Mouse (Mus musculus): ENCODE results near the gene Plcxd2. TPM values are rescaled to one million over a fixed set of nuclear protein-coding genes. Genes with fewer than 3 reads are reported as not detected.
A peak's percentile ranks its signal among the peaks of the same experiment; 100 is the strongest.

Gene Plcxd2
- 0.93 and 1.0 TPM in 2 replicates for polyA plus RNA-seq (2015; fragmentation: Nextera tagmentation; extraction: Ambion mirVana)

DNA sequence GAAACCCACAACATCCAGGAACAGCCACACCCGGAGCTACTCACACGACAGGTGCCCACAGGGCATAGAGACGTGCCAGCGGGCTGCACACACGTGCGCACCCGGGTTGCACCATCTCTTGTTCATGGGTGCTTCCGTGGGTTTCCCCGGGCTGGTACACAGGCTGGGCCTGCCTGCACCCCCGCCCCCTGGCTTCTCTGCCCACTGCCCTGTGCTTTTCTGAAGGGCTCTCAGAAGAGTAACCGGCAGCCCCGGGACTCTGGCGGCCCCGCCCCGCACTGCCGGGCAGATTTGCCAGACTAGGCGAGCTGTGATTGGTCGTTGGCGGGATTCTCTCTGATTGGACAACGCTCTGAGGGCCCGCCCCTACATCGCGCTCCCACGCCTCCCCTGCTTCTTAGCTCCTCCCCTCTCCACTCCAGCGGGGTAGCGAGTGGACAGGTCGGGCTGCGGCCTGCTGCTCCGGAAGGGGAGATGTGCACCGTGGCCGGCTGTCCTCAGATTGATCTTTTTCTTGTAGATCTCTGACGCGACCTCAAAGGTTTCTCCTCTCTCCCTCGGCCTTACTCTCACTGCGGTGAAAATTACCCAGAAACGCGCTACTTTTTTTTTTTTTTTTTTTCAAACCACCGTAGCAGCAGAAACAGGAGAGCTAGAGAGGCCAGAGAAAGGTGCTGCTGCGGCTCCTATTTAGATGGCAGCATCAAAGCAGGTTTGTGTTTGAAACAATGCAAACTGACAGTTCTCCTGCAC, at the start of gene Plcxd2:
Gene Plcxd2 (minus strand): TSS at position 66 of the 753 bp plus-strand sequence.
- WGBS: under 1% methylated on average over 38 of the region's 39 CpGs
- Histone ChIP-seq H3K4me2 (ENCODE audit: low read length) (peak within 1 kb of the TSS; percentile 80), H3K4me3 (replicated peaks; ENCODE audit: low read depth, low read length) (peak within 1 kb of the TSS; percentile 43)

DNA sequence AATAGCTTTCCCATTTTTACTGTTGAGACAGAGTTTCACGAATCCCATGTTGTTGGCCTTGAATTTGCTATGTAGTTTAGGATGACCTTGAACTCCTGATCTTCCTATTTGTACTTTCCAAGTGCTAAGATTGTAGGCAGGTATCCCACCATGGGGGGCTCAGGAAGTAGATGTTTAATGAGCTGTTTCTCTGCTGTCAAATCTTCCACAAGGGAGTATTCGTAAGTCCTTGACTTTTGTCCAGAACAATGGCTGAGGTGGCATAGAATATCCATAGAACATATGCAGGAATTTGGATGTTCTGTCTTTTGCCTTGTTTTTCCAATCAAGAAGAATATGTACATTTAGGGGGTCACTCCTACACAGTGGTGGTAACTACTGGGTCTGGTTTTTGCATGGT, 36.9 kb upstream of the Plcxd2 start:
- 77% methylated on average over 2 of the region's 2 CpGs for WGBS
- no peak for DNase-seq (ENCODE audit: low spot score)
- TF ChIP-seq CTCF (IDR thresholded peaks at IDR 0.05; ENCODE audit: low read depth): no peak
- H3K36me3 ChIP-seq (ENCODE audit: insufficient read depth, low read length): no peaks in the 10 kb centered on the region
- H3K27ac ChIP-seq: no peak overlapping the region
- no peaks in the 10 kb centered on the region for H3K4me1 ChIP-seq (replicated peaks; ENCODE audit: insufficient read depth, low read length)
- no peak overlapping the region for H3K4me3 ChIP-seq (replicated peaks; ENCODE audit: low read depth, low read length)
- no peak overlapping the region for H3K4me2 ChIP-seq (ENCODE audit: low read length)
- no peaks in the 10 kb centered on the region for H3K9me3 ChIP-seq (replicated peaks; ENCODE audit: low read length)
- no peak overlapping the region for H3K9ac ChIP-seq (ENCODE audit: low read depth, low read length)
- no peaks in the 10 kb centered on the region for H3K27me3 ChIP-seq (ENCODE audit: insufficient read depth, low read length)
- no peak for ATAC-seq (replicated peaks; ENCODE audit: low FRiP score, low read depth)

More for the DNA sequence above, at the start of gene Plcxd2:
- no peaks in the 10 kb centered on the region for H3K9me3 ChIP-seq (replicated peaks; ENCODE audit: low read length)
- no peaks in the 10 kb centered on the region for H3K27me3 ChIP-seq (ENCODE audit: insufficient read depth, low read length)
- peak; percentile 98 for DNase-seq (ENCODE audit: low spot score)
- no peaks in the 10 kb centered on the region for H3K36me3 ChIP-seq (ENCODE audit: insufficient read depth, low read length)
- peak; percentile 99 for ATAC-seq (replicated peaks; ENCODE audit: low FRiP score, low read depth)
- peak; percentile 38; the same call in 1 of the 2 replicates for TF ChIP-seq CTCF (IDR thresholded peaks at IDR 0.05; ENCODE audit: low read depth)
- peak within 1 kb of the TSS; percentile 56 for H3K9ac ChIP-seq (ENCODE audit: low read depth, low read length)
- 0 out of 2 replicates have a peak, but pooled peaks cover 3% of the 10 kb centered on the region for H3K4me1 ChIP-seq (replicated peaks; ENCODE audit: insufficient read depth, low read length)
- H3K27ac ChIP-seq: peak within 1 kb of the TSS; percentile 55

DNA sequence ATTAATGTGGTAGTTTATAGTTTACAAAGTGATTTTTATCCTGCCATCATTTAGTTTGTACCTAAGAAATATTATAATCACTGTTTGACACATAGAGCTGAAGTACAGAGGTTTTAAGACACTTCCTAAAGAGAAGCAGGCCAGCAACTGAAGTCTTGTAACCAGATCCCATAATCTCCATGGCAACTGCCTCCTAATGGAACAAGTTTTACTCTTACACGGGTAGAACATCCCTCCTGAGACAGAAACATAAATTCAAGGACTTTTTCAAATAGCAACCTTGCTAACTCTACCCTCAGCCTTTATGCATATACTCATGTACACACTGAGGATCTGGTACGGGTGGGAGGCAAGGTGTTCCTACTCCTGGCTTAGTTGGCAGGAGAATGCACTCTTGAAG, 26.2 kb upstream of the Plcxd2 start:
- DNase-seq (ENCODE audit: low spot score) (no peak), ATAC-seq (replicated peaks; ENCODE audit: low FRiP score, low read depth) (no peak)
- no peaks in the 10 kb centered on the region for H3K27me3 ChIP-seq (ENCODE audit: insufficient read depth, low read length)
- no peaks in the 10 kb centered on the region for H3K4me1 ChIP-seq (replicated peaks; ENCODE audit: insufficient read depth, low read length)
- no peak overlapping the region for H3K9ac ChIP-seq (ENCODE audit: low read depth, low read length)
- H3K36me3 ChIP-seq (ENCODE audit: insufficient read depth, low read length): no peaks in the 10 kb centered on the region
- H3K27ac ChIP-seq: no peak overlapping the region
- H3K9me3 ChIP-seq (replicated peaks; ENCODE audit: low read length): no peaks in the 10 kb centered on the region
- 38% methylated on average over 2 of the region's 2 CpGs for WGBS
- H3K4me3 ChIP-seq (replicated peaks; ENCODE audit: low read depth, low read length): no peak overlapping the region
- no peak for TF ChIP-seq CTCF (IDR thresholded peaks at IDR 0.05; ENCODE audit: low read depth)
- no peak overlapping the region for H3K4me2 ChIP-seq (ENCODE audit: low read length)

DNA sequence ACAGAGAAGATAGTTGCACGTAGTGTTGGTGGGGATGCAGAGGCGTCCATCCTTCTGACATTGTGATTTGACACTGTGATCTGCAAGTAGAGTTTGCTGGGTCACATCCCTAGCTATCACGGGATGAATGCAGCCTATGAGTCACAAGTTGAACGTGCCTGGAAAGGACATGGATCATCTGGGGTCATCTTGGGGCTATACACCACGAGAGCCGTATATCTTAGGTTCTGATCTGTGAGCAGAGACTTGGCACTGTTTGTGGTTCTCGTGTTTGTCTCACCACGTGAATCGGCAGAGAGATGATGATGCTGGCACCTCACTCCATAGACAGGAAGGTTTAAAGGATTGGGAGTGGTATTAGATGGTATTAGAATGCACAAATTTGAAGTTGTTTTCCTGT, 23.9 kb upstream of the Plcxd2 start:
- Histone ChIP-seq H3K4me2 (ENCODE audit: low read length) (no peak overlapping the region), H3K27me3 (ENCODE audit: insufficient read depth, low read length) (no peaks in the 10 kb centered on the region), H3K9me3 (replicated peaks; ENCODE audit: low read length) (no peaks in the 10 kb centered on the region), H3K4me1 (replicated peaks; ENCODE audit: insufficient read depth, low read length) (no peaks in the 10 kb centered on the region), H3K27ac (no peak overlapping the region), H3K4me3 (replicated peaks; ENCODE audit: low read depth, low read length) (no peak overlapping the region), H3K36me3 (ENCODE audit: insufficient read depth, low read length) (no peaks in the 10 kb centered on the region), H3K9ac (ENCODE audit: low read depth, low read length) (no peak overlapping the region)
- no peak for TF ChIP-seq CTCF (IDR thresholded peaks at IDR 0.05; ENCODE audit: low read depth)
- no peak for ATAC-seq (replicated peaks; ENCODE audit: low FRiP score, low read depth)
- 68% methylated on average over 9 of the region's 9 CpGs for WGBS
- DNase-seq (ENCODE audit: low spot score): no peak

DNA sequence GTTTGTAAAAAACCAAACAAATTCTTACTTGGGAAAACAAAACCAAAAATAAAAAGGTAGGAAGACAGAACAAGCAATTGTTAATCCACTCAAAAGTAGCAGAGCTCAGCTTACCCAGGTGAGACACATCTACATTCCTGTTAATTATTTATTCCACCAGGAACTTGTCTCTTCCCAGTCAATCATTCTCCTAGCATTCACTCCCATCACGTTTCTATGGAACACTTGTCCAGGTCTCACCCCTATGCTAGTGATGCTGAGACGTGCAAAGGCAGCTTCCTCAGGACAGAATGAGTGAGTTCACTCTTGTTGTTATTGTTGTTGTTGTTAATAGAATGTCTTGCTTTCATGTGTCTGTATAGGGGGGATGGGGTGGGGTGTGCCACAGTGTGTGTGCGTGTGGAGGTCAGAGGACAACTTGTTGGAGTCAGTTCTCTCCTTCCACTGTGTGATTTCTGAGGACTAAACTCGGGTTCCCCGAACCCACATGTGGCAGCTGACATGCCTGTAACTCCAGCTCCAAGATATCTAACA, 13.0 kb upstream of the Plcxd2 start:
- Histone ChIP-seq H3K4me1 (replicated peaks; ENCODE audit: insufficient read depth, low read length) (no peaks in the 10 kb centered on the region), H3K27me3 (ENCODE audit: insufficient read depth, low read length) (no peaks in the 10 kb centered on the region), H3K4me3 (replicated peaks; ENCODE audit: low read depth, low read length) (no peak overlapping the region), H3K9me3 (replicated peaks; ENCODE audit: low read length) (no peaks in the 10 kb centered on the region), H3K9ac (ENCODE audit: low read depth, low read length) (no peak overlapping the region), H3K4me2 (ENCODE audit: low read length) (no peak overlapping the region), H3K36me3 (ENCODE audit: insufficient read depth, low read length) (no peaks in the 10 kb centered on the region), H3K27ac (peak overlapping the region; percentile 27; the same call in 1 of the 2 replicates)
- 50% methylated on average over 5 of the region's 5 CpGs for WGBS
- ATAC-seq (replicated peaks; ENCODE audit: low FRiP score, low read depth) (peak; percentile 87), DNase-seq (ENCODE audit: low spot score) (peak; percentile 10)
- no peak for TF ChIP-seq CTCF (IDR thresholded peaks at IDR 0.05; ENCODE audit: low read depth)

DNA sequence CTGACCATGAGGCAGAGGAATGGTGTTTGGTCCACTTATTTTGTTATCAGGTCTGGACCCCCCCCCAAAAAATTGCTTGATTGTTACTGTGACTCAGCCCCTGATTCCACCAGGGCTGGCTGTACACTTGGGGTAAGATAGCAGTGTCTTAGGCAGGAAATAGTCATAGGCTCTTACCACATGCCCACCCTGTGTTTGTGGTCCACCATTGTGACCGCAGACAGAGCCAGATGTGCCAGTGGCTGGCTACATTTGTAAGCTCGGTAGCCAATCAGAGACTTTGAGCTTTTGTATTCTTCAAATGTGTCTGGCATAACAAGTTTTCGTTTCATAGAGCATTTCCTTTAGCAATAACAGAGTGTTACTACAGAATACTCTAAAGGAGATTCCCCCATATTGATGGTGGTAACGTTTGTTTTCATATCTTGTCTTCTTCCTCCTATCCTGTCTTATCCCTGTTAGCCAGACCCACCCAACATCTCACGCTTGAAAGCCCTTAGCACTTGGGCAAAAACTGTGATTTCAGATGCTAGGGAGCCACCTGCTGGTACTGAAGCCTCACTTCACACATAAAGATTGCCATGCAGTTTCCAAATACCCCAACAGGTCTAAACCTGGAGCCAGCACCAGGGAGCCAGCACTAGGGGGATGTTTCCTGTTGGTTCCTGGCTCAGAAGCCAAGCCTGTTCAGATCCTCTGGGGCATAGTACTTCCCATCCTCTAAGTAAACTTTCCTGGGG, 12.3 kb upstream of the Plcxd2 start:
- Histone ChIP-seq H3K9me3 (replicated peaks; ENCODE audit: low read length) (no peaks in the 10 kb centered on the region), H3K4me3 (replicated peaks; ENCODE audit: low read depth, low read length) (no peak overlapping the region), H3K36me3 (ENCODE audit: insufficient read depth, low read length) (no peaks in the 10 kb centered on the region), H3K4me1 (replicated peaks; ENCODE audit: insufficient read depth, low read length) (no peaks in the 10 kb centered on the region), H3K9ac (ENCODE audit: low read depth, low read length) (no peak overlapping the region), H3K27ac (peak overlapping the region; percentile 27; the same call in 1 of the 2 replicates), H3K27me3 (ENCODE audit: insufficient read depth, low read length) (no peaks in the 10 kb centered on the region), H3K4me2 (ENCODE audit: low read length) (no peak overlapping the region)
- peak; percentile 91 for TF ChIP-seq CTCF (IDR thresholded peaks at IDR 0.05; ENCODE audit: low read depth)
- ATAC-seq (replicated peaks; ENCODE audit: low FRiP score, low read depth): peak; percentile 80
- peak; percentile 90 for DNase-seq (ENCODE audit: low spot score)
- 47% methylated on average over 5 of the region's 5 CpGs for WGBS

All from kidney, postnatal 0 days (tissue).